Mouse (Mus musculus) embryonic facial prominence, embryonic 11.5 days (tissue): ENCODE measurements around the gene Tspan32. TPM values are rescaled to one million over a fixed set of nuclear protein-coding genes. Genes with fewer than 3 reads are reported as not detected.

ENCODE experiments used
- ATAC-seq: fragments of 200-750 bp; cut with Nextera tagmentation; replicated peaks from 2 replicates; pipeline ENCODE4 v1.8.0; 2017; ENCODE audit warnings: low read depth; ENCODE audit not compliant: insufficient number of reproducible peaks, low FRiP score, low TSS enrichment
- DNase-seq: peaks from one replicate; pipeline ENCODE4 v3.0.0-alpha.2; 2015; ENCODE audit warnings: low spot score
- H3K27ac ChIP-seq: fragments of 300-500 bp; sonication (generic); replicated peaks from 2 replicates; pipeline ENCODE4 v1.5.1; 2014; ENCODE audit warnings: mild to moderate bottlenecking, low read depth, low read length, control low read depth
- H3K27me3 ChIP-seq: fragments of 300-500 bp; sonication (generic); 2 replicates; pipeline ENCODE4 v1.6.1; 2014; ENCODE audit warnings: mild to moderate bottlenecking, low read length, moderate library complexity, mixed read lengths; ENCODE audit not compliant: control insufficient read depth, insufficient read depth
- H3K36me3 ChIP-seq: fragments of 300-500 bp; sonication (generic); replicated peaks from 2 replicates; pipeline ENCODE4 v1.6.1; 2014; ENCODE audit warnings: low read depth, mild to moderate bottlenecking, low read length, moderate library complexity, mixed read lengths; ENCODE audit not compliant: control insufficient read depth, insufficient read depth
- H3K4me1 ChIP-seq: fragments of 300-500 bp; sonication (generic); 2 replicates; pipeline ENCODE4 v1.6.1; 2014; ENCODE audit warnings: low read length, mixed read lengths; ENCODE audit not compliant: control insufficient read depth, insufficient read depth
- H3K4me2 ChIP-seq: fragments of 300-500 bp; sonication (generic); 2 replicates; pipeline ENCODE4 v1.6.1; 2014; ENCODE audit warnings: low read depth, mild to moderate bottlenecking, control low read depth, low read length, moderate library complexity
- H3K4me3 ChIP-seq: fragments of 300-500 bp; sonication (generic); 2 replicates; pipeline ENCODE4 v1.5.1; 2014; ENCODE audit warnings: low read depth, low read length, control low read depth
- H3K9ac ChIP-seq: fragments of 300-500 bp; sonication (generic); replicated peaks from 2 replicates; pipeline ENCODE4 v1.6.1; 2014; ENCODE audit warnings: mild to moderate bottlenecking, control low read depth, low read length
- H3K9me3 ChIP-seq: fragments of 300-500 bp; sonication (generic); replicated peaks from 2 replicates; pipeline ENCODE4 v1.6.1; 2016; ENCODE audit warnings: mild to moderate bottlenecking, low read length, inconsistent platforms, mixed read lengths; ENCODE audit not compliant: control insufficient read depth
- WGBS: fragments of 180-500 bp; shearing (Covaris S2); extraction: QIAGEN DNeasy Blood & Tissue Kit; methylation state at CpG from one replicate; pipeline ENCODE4 v1.1.7; 2014; 5-methylcytosine and 5-hydroxymethylcytosine counted together
- polyA plus RNA-seq: library from polyadenylated mRNA; unstranded; fragments of >200 nt; fragmentation: Nextera tagmentation; extraction: Ambion mirVana; gene quantifications from 2 replicates; pipeline ENCODE4 v1.2.1, GENCODE M21; 2014

Tspan32 gene
- polyA plus RNA-seq, 1 experiment from 2014 or later = 4.0 TPM

DNA sequence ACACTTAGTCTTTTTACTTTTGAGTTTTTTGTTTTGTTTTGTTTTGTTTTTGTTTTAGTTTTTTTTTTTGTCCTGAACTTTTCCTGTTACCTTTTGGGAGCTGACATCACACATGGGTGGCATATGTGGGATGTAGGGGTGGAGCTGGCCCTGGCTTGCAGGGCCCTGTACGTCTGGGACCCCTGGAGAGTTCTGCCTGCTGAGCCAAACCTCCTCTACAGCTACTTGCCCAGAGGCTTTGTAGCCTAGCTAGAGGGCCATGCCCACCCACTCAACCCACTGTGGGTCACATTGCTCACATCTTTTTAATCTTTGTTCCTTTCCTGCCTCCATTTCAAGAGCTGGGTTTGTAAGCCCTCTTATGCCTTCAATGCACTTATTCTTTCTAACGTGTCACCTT, 62.6 kb downstream of the Tspan32 start:
- H3K27ac ChIP-seq = no peak overlapping the region
- no peaks in the 10 kb centered on the region for H3K9me3 ChIP-seq
- no peaks in the 10 kb centered on the region for H3K27me3 ChIP-seq
- WGBS = 79% methylated on average over 2 of the region's 2 CpGs
- peaks cover 7% of the 10 kb centered on the region for H3K36me3 ChIP-seq
- no peak overlapping the region for H3K4me3 ChIP-seq
- no peak for DNase-seq
- no peak overlapping the region for H3K4me2 ChIP-seq
- H3K9ac ChIP-seq = no peak overlapping the region
- H3K4me1 ChIP-seq = peaks cover 6% of the 10 kb centered on the region
- no peak for ATAC-seq

DNA sequence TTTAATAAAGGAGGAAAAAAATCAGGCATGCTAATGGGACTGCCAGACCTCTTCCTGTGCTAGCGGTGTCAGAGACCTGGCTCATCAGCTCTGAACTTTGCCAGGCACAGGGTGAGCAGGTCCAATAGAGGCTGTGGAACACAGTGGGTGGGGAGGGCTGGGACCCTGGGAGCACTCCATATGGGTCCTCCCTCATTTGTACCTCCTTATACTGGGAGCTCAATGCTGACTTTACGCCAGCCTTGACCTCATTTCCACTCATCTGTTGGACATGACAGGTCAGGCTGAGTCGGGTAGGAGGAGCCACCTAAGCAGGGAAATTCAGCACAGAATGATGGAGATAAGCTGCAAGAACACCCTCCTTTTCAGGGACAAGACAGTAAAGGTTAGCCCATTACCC, 63.1 kb downstream of the Tspan32 start:
- no peak overlapping the region; the same call in 1 of the 2 replicates for H3K9ac ChIP-seq
- no peaks in the 10 kb centered on the region for H3K27me3 ChIP-seq
- H3K36me3 ChIP-seq = peaks cover 7% of the 10 kb centered on the region
- H3K4me1 ChIP-seq = peaks cover 6% of the 10 kb centered on the region
- no peak overlapping the region; the same call in 1 of the 2 replicates for H3K4me3 ChIP-seq
- no peaks in the 10 kb centered on the region for H3K9me3 ChIP-seq
- ATAC-seq (no peak), DNase-seq (no peak)
- peak overlapping the region; percentile 39; the same call in 1 of the 2 replicates for H3K4me2 ChIP-seq
- WGBS = 89% methylated on average over 3 of the region's 3 CpGs
- H3K27ac ChIP-seq = peak overlapping the region; percentile 78

DNA sequence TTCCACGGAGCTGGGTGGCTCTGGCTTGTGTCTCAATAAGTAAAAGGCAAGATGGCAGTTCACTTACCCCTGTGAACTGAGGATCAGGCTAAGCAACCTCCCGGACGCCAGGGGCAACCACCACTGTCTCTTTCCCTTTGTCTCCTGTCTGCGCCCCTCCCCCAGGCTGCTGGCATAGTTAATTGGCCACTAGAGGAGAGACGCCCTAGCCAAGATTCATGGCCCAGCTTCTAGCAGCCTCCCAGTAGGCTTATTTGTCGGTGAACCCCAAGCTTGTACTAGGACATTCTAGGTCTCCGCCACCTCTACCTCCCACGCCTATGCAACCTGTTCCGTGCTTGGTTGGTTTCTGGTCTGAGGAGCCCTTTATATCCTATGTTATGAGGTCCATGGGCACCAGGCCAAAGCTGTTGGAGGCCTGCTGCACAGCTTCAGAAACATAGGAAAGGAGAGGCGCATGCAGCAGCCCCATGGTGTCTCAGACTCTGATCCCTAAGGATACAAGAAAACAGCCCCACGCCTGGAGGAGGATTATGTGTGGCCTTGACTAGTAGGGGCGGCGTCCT, 63.6 kb downstream of the Tspan32 start:
- ATAC-seq (no peak; the same call in 1 of the 2 replicates), DNase-seq (peak; percentile 25)
- Histone ChIP-seq H3K4me3 (peak overlapping the region; percentile 33), H3K9ac (peak overlapping the region; percentile 52), H3K36me3 (peaks cover 5% of the 10 kb centered on the region), H3K4me2 (peak overlapping the region; percentile 39), H3K27me3 (no peaks in the 10 kb centered on the region), H3K27ac (peak overlapping the region; percentile 78), H3K4me1 (peaks cover 6% of the 10 kb centered on the region), H3K9me3 (no peaks in the 10 kb centered on the region)
- WGBS = 51% methylated on average over 13 of the region's 13 CpGs

DNA sequence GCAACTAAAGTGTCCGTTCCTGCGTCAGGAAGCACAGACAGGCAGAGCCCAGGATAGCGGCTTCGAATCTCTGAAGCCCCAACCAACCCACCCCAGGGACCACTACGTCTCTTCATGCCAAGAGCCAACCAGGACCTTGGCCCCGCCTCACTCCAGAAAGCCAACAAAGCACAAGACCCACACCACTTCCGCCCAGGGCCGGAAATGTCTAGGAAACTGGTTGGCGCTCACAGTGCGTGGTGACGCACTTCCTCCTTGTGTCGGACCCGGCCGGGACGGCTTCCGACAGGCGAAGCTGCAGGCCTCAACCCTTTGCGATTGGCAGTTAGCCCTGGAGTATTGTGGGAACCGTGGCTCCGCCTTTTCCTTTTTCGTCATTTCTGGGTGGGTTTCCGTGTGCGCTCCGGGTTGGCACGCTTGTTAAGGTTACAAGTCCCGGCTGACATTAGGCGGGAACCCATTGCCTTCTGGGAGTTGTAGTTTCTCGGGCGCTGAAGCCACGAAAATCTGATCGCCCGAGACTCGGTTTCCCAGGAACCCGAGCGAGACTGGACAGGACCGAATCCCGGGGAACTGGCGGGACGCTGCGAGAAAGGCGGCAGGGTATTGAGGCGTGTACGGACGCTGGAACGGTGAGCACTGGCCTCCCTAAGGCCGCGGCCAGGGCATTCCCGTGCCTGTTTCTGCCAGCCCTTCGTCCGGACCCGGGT, 64.2 kb downstream of the Tspan32 start, which contains the start of gene Tssc4:
Gene Tssc4, plus strand, starts transcription at position 368 of the 710 bp plus-strand sequence.
- ATAC-seq (peak; percentile 96), DNase-seq (peak; percentile 100)
- Histone ChIP-seq H3K4me1 (peaks cover 6% of the 10 kb centered on the region), H3K36me3 (peaks cover 5% of the 10 kb centered on the region), H3K4me2 (peak within 1 kb of the TSS; percentile 86), H3K9ac (peak within 1 kb of the TSS; percentile 90), H3K9me3 (no peaks in the 10 kb centered on the region), H3K4me3 (peak within 1 kb of the TSS; percentile 87), H3K27ac (peak within 1 kb of the TSS; percentile 78), H3K27me3 (no peaks in the 10 kb centered on the region)
- WGBS = 0% methylated on average over 51 of the region's 51 CpGs

Other genes with a start within 250 kb of the Tspan32 start
- 2.8 and 4.7 TPM in 2 replicates for gene Th, start 73.9 kb upstream of the Tspan32 start, polyA plus RNA-seq
- gene Ascl2, start 35.8 kb upstream of the Tspan32 start, polyA plus RNA-seq = 0.56 and 0.94 TPM in 2 replicates
- 286 and 304 TPM in 2 replicates for gene Cd81, start 47.7 kb downstream of the Tspan32 start, polyA plus RNA-seq
- gene Tssc4, start 64.2 kb downstream of the Tspan32 start, polyA plus RNA-seq = 59.8 and 65.2 TPM in 2 replicates
- 0.84 and 1.1 TPM in 2 replicates for gene Trpm5, start 89.6 kb downstream of the Tspan32 start, polyA plus RNA-seq
- 0.81 and 1.5 TPM in 2 replicates for gene Kcnq1, start 101.3 kb downstream of the Tspan32 start, polyA plus RNA-seq